Mouse (Mus musculus) stomach, embryonic 14.5 days (tissue): ENCODE data around the gene Ankrd6. TPM values are rescaled to one million over a fixed set of nuclear protein-coding genes. Genes with fewer than 3 reads are reported as not detected.

ENCODE experiments used
- ATAC-seq: fragments of 200-750 bp; cut with Nextera tagmentation; 2 replicates; pipeline ENCODE4 v1.8.0; 2017; ENCODE audit warnings: low read depth, moderate TSS enrichment; ENCODE audit not compliant: insufficient number of reproducible peaks, insufficient read depth, low FRiP score
- H3K27ac ChIP-seq: fragments of 300-500 bp; sonication (generic); 2 replicates; pipeline ENCODE4 v1.5.1; 2014; ENCODE audit warnings: mild to moderate bottlenecking, low read length, moderate library complexity, mixed read lengths
- H3K27me3 ChIP-seq: fragments of 300-500 bp; sonication (generic); 2 replicates; pipeline ENCODE4 v1.6.1; 2014; ENCODE audit warnings: low read length, control low read depth, mixed read lengths; ENCODE audit not compliant: control insufficient read depth, insufficient read depth
- H3K36me3 ChIP-seq: fragments of 300-500 bp; sonication (generic); 2 replicates; pipeline ENCODE4 v1.6.1; 2014; ENCODE audit warnings: mild to moderate bottlenecking, control low read depth, low read length, moderate library complexity, mixed read lengths; ENCODE audit not compliant: control insufficient read depth, insufficient read depth
- H3K4me1 ChIP-seq: fragments of 300-500 bp; sonication (generic); 2 replicates; pipeline ENCODE4 v1.6.1; 2014; ENCODE audit warnings: low read length, control low read depth, mixed read lengths; ENCODE audit not compliant: control insufficient read depth, insufficient read depth
- H3K4me2 ChIP-seq: fragments of 300-500 bp; sonication (generic); replicated peaks from 2 replicates; pipeline ENCODE4 v1.6.1; 2014; ENCODE audit warnings: low read depth, low read length, control low read depth
- H3K4me3 ChIP-seq: fragments of 300-500 bp; sonication (generic); 2 replicates; pipeline ENCODE4 v1.5.1; 2014; ENCODE audit warnings: low read depth, low read length, control low read depth
- H3K9ac ChIP-seq: fragments of 300-500 bp; sonication (generic); replicated peaks from 2 replicates; pipeline ENCODE4 v1.6.1; 2014; ENCODE audit warnings: low read depth, mild to moderate bottlenecking, control low read depth, low read length, moderate library complexity, mixed read lengths
- H3K9me3 ChIP-seq: fragments of 300-500 bp; sonication (generic); 2 replicates; pipeline ENCODE4 v1.6.1; 2016; ENCODE audit warnings: low read depth, low read length, control low read depth; ENCODE audit not compliant: control insufficient read depth
- WGBS: fragments of 180-500 bp; shearing (Covaris S2); extraction: QIAGEN DNeasy Blood & Tissue Kit; methylation state at CpG from one replicate; pipeline ENCODE4 v1.1.7; 2014; 5-methylcytosine and 5-hydroxymethylcytosine counted together
- polyA plus RNA-seq: library from polyadenylated mRNA; unstranded; fragments of >200 nt; fragmentation: Nextera tagmentation; extraction: Ambion mirVana; gene quantifications from 2 replicates; pipeline ENCODE4 v1.2.1, GENCODE M21; 2014

Gene Ankrd6
- polyA plus RNA-seq, 1 experiment from 2014 or later, result 6.9 TPM

- 17% methylated on average over 13 of the region's 13 CpGs for WGBS
These were observed 34.4 kb upstream of the Ankrd6 start for GRCm38 (mm10) chr4:32984801-32985675.

GRCm38 (mm10) chr4:32984242-32984641 is 33.6 kb upstream of the Ankrd6 start:
- Histone ChIP-seq H3K27me3 (no peaks in the 10 kb centered on the region; the same call in 1 of the 2 replicates), H3K4me3 (peak overlapping the region; percentile 62), H3K36me3 (no peaks in the 10 kb centered on the region), H3K4me2 (peak overlapping the region; percentile 97), H3K9ac (peak overlapping the region; percentile 43), H3K4me1 (peaks cover 6% of the 10 kb centered on the region; the same call in 1 of the 2 replicates), H3K27ac (no peak overlapping the region; the same call in 1 of the 2 replicates), H3K9me3 (no peaks in the 10 kb centered on the region)
- no peak for ATAC-seq
- under 1% methylated on average over 13 of the region's 13 CpGs for WGBS

More at GRCm38 (mm10) chr4:32984801-32985675, 34.4 kb upstream of the Ankrd6 start:
- H3K9ac ChIP-seq, result no peak overlapping the region
- H3K4me1 ChIP-seq, result peaks cover 6% of the 10 kb centered on the region; the same call in 1 of the 2 replicates
- H3K36me3 ChIP-seq, result no peaks in the 10 kb centered on the region
- peak overlapping the region; percentile 97 for H3K4me2 ChIP-seq
- H3K4me3 ChIP-seq, result peak overlapping the region; percentile 62; the same call in 1 of the 2 replicates
- peak overlapping the region; percentile 27; the same call in 1 of the 2 replicates for H3K27ac ChIP-seq
- no peak for ATAC-seq
- no peaks in the 10 kb centered on the region for H3K9me3 ChIP-seq
- no peaks in the 10 kb centered on the region; the same call in 1 of the 2 replicates for H3K27me3 ChIP-seq

DNA sequence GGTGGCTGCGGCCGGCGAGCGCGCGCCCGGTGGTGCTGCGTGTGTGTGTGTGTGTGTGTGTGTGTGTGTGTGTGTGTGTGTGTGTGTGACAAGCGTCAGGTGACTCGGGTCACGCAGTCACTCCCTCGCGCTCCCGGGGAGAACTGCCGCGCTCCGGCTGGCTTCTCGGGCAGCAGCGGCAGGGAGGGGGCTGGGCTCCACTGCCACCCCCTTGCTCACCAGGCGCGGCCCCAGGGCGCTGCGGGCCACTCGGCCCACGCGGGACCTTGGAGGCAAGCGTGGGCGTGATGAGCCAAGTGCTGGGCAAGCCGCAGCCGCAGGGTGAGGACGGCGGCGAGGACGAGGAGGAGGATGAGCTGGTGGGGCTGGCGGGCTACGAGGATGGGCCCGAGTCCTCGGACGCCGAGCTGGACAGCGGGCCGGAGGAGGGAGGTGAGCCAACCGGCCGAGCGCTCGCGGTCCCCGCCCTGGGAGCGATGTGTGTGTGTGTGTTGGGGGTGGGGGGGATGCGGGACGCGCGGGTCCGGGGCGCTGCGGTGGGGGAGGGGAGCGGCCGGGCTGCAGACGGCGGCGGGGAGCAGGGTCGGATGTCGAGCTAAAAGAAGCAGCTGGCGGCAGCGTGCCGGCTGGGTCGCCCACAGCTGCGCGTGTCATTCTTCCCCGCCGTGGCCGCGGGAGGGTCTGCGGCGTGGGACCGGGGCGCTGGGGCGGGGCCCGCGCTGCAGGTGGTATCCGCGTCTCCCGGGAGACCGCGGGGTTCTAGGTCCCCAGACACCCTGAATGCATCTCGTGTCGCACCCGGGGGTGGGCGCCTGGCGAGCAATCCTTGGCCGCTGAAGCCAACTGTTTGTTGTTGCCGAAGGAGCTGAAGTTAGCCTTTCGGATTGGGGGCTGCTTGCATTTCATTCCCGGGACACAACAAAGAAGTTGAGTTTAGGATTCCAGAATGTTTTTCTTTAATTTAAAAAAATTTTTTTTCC is 32.8 kb upstream of the Ankrd6 start:
- H3K27ac ChIP-seq, result no peak overlapping the region; the same call in 1 of the 2 replicates
- H3K4me3 ChIP-seq, result peak overlapping the region; percentile 62
- H3K9me3 ChIP-seq, result no peaks in the 10 kb centered on the region
- H3K36me3 ChIP-seq, result no peaks in the 10 kb centered on the region
- WGBS, result under 1% methylated on average over 85 of the region's 94 CpGs
- ATAC-seq, result peak; percentile 63; the same call in 1 of the 2 replicates
- H3K27me3 ChIP-seq, result no peaks in the 10 kb centered on the region; the same call in 1 of the 2 replicates
- H3K4me1 ChIP-seq, result peaks cover 6% of the 10 kb centered on the region; the same call in 1 of the 2 replicates
- H3K9ac ChIP-seq, result peak overlapping the region; percentile 43
- peak overlapping the region; percentile 97 for H3K4me2 ChIP-seq

- WGBS, result 2% methylated on average over 17 of the region's 18 CpGs
- peaks cover 6% of the 10 kb centered on the region; the same call in 1 of the 2 replicates for H3K4me1 ChIP-seq
- H3K36me3 ChIP-seq, result no peaks in the 10 kb centered on the region
- peak; percentile 55 for ATAC-seq
- H3K9ac ChIP-seq, result peak within 1 kb of the TSS; percentile 43
- H3K9me3 ChIP-seq, result no peaks in the 10 kb centered on the region
- peak within 1 kb of the TSS; percentile 97 for H3K4me2 ChIP-seq
- H3K27me3 ChIP-seq, result no peaks in the 10 kb centered on the region; the same call in 1 of the 2 replicates
- H3K27ac ChIP-seq, result no peak within 1 kb of the TSS; the same call in 1 of the 2 replicates
- H3K4me3 ChIP-seq, result peak within 1 kb of the TSS; percentile 62
These were observed 32.1 kb upstream of the Ankrd6 start, which contains the start of gene Rragd for GRCm38 (mm10) chr4:32982716-32983175. TSS of gene Rragd (plus strand) at chr4:32983037.

GRCm38 (mm10) chr4:32982041-32982715 is 31.5 kb upstream of the Ankrd6 start:
- 2% methylated on average over 15 of the region's 15 CpGs for WGBS
- H3K9ac ChIP-seq, result no peak overlapping the region

DNA sequence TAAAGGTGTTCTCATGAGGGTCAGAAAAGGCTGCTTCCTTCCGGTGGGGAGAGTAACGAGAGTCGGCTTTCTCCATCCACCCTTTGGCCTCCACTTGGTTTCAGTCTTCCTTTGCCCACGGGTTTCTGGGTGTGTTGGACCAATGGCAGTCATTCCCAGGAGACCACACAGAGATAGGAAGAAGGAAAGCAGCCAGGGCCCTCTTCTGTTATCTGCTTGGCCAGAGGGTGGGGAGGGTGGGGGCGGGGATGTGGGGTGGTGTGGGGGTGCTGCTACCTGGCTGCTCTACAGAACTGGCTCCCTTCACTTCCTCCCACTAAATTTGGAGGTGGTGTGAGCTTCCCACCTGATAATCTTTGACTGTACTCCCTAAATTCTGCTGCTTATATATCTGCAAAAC is 31.0 kb upstream of the Ankrd6 start:
- Histone ChIP-seq H3K36me3 (no peaks in the 10 kb centered on the region), H3K9ac (no peak overlapping the region), H3K27me3 (no peaks in the 10 kb centered on the region; the same call in 1 of the 2 replicates), H3K4me3 (no peak overlapping the region), H3K9me3 (no peaks in the 10 kb centered on the region), H3K4me1 (peaks cover 6% of the 10 kb centered on the region; the same call in 1 of the 2 replicates), H3K4me2 (no peak overlapping the region), H3K27ac (no peak overlapping the region)
- WGBS, result 19% methylated on average over 5 of the region's 5 CpGs
- ATAC-seq, result no peak

More at GRCm38 (mm10) chr4:32982041-32982715, 31.5 kb upstream of the Ankrd6 start:
- H3K4me1 ChIP-seq, result peaks cover 6% of the 10 kb centered on the region; the same call in 1 of the 2 replicates
- peak; percentile 42; the same call in 1 of the 2 replicates for ATAC-seq
- H3K4me3 ChIP-seq, result peak overlapping the region; percentile 62
- H3K36me3 ChIP-seq, result no peaks in the 10 kb centered on the region
- H3K27ac ChIP-seq, result no peak overlapping the region
- H3K9me3 ChIP-seq, result no peaks in the 10 kb centered on the region
- H3K27me3 ChIP-seq, result no peaks in the 10 kb centered on the region; the same call in 1 of the 2 replicates
- peak overlapping the region; percentile 97 for H3K4me2 ChIP-seq

DNA sequence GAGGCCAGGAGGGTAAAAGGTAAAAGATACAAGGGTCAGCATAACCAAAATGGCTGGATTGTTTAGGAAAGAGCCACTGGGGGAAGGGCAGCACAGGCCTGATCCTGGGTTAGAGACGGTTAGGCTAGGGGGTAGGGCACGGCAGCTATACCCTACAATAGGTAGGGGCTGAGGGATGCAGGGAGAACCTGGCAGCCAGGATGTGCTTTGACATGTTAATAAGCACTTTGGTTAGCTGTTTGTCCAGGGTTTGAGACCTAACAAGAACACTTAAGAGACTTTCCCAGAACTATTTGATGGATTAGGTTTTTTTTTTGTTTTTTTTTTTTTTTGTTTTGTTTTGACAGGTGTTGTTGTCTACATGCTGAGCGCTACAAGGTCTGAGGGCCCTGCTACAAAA is 29.4 kb upstream of the Ankrd6 start:
- H3K27ac ChIP-seq, result no peak overlapping the region
- peaks cover 5% of the 10 kb centered on the region; the same call in 1 of the 2 replicates for H3K4me1 ChIP-seq
- H3K4me2 ChIP-seq, result no peak overlapping the region
- 79% methylated on average over 3 of the region's 3 CpGs for WGBS
- no peak overlapping the region for H3K9ac ChIP-seq
- H3K4me3 ChIP-seq, result no peak overlapping the region
- ATAC-seq, result no peak
- H3K27me3 ChIP-seq, result no peaks in the 10 kb centered on the region; the same call in 1 of the 2 replicates
- H3K36me3 ChIP-seq, result no peaks in the 10 kb centered on the region
- H3K9me3 ChIP-seq, result no peaks in the 10 kb centered on the region
